Mouse (Mus musculus): ENCODE measurements around the gene Stat5a. TPM values are rescaled to one million over a fixed set of nuclear protein-coding genes. Genes with fewer than 3 reads are reported as not detected.

Stat5a gene
- polyA plus RNA-seq, 1 experiment: 3.4 TPM

DNA sequence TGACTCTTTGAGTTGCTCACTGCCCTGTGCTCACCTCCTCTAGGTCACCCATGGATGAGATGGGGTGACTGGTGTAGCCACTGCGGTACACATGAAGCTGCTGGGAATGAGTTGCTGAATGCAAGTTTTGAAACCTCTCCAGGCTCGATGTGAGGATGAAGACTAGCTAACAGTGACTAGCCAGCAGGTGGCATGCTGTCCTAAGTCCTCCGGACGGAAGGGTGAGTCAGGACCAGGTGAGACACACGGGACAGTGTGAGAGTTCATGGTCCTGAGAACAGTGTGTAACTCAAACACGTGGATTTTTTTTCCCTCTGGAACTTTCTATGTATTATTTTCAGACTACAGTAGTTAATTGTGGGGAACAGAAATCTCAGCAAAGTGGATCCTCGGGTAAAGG, 25.7 kb upstream of the Stat5a start:
- no peak for DNase-seq (ENCODE audit: extremely low spot score in 1 of 2, low spot score in 1 of 2)

DNA sequence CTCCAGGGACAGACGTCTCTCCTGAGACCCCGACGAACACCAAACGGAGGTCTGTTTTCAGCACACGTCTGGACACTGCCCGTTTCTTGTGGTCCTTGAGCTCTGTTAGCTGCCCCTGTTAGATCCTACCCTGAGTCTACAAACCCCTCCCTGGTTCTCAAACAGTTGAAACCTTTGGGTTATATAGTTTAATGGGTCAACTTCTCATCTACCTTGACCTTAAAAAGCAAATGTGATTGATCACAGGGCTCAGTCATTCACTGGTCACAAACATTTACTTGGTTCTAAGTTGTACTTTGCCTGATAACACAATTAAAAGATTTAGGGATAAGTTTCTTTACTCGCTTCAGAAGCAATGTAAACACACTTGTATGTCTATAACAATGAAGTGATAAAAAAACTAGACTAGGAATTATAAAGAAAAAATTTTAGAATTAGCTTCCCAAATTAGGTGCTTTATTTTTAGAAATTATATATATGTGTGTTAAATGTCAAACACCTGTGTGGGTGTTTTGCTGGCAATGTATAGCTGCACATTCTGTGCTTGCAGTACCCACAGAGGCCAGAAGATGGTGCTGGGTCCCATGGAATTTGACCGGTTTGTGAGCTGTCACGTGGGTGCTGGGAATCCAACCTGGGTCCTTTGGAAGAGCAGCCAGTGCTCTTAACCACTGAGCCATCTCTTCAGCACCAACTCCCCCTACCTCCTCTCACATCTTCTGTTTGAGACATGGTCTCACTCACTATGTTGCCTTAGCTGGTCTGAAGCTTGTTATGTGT, 22.0 kb upstream of the Stat5a start:
- DNase-seq (ENCODE audit: extremely low spot score in 1 of 2, low spot score in 1 of 2): no peak

DNA sequence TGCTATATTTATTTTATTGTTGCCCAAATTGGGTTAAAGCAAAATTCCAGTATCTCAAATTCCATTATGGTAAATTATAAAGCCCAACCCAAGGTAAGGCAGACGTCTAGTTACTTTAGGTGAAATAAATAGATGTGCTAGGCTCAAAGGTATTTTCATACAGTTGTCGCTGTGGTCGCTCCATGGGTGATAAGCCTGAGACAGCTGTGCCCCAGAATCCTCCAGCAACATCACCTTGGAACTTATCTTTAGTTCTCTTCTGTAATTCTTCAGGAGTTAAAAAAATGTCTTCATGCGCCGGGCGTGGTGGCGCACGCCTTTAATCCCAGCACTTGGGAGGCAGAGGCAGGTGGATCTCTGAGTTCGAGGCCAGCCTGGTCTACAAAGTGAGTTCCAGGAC, 20.3 kb upstream of the Stat5a start:
- no peak for DNase-seq (ENCODE audit: extremely low spot score in 1 of 2, low spot score in 1 of 2)

DNA sequence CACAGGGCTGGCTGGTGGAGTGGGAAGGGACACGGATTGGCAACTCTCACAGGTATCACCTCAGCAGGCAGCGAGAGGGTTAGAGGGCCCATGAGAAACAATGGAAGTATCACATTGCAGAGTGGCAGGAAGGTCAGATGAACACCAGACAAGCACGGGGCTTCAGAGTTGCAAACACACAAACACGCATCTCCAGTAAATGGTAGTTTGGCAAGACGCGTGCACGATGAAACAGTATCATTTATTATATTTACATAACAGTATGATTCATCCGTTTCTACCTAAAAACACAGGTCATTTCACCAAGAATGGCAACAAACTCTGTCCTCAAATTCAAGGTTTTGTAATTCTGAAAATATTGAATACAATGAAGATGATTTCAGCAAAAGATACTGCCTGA, 19.6 kb upstream of the Stat5a start:
- DNase-seq (ENCODE audit: extremely low spot score in 1 of 2, low spot score in 1 of 2): no peak

DNA sequence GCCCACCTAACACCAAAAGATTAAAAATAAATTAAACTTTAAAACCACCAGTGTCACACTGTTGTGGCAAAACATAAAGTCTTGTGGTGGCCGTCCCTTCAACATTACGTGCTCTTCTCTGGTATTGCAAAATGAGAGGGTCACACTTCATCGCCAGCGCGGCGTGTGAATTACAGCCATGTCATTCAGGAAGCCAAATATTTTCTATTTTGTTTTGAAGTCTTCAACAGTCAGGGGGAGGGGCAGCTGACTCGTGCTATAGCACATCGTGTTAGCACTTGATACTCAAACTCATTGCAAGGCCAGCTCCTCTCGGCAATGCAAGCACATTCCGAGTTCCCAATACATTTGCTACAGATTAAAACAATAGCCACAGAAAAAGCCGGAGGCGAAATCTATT, 18.3 kb upstream of the Stat5a start:
- no peak for DNase-seq (ENCODE audit: extremely low spot score in 1 of 2, low spot score in 1 of 2)

DNA sequence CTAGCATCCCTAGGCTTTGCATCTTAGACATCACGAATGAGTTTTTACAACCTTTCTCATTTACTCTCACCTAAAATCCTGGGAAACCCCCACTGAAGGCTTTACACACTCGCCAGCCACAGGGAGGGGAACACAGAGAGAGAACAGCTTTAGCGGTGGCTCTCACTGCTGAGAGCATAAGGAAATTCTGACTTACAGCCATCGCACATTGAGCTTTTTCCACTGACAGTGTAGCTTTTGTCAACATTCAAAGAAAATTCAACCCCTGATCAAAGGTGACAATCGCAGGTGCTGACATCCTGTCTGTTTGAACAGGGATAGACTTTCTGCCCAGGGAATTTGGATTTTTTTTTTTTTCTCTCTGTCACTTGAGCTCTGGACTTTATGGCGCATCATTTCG, 17.1 kb upstream of the Stat5a start:
- DNase-seq (ENCODE audit: extremely low spot score in 1 of 2, low spot score in 1 of 2): no peak

DNA sequence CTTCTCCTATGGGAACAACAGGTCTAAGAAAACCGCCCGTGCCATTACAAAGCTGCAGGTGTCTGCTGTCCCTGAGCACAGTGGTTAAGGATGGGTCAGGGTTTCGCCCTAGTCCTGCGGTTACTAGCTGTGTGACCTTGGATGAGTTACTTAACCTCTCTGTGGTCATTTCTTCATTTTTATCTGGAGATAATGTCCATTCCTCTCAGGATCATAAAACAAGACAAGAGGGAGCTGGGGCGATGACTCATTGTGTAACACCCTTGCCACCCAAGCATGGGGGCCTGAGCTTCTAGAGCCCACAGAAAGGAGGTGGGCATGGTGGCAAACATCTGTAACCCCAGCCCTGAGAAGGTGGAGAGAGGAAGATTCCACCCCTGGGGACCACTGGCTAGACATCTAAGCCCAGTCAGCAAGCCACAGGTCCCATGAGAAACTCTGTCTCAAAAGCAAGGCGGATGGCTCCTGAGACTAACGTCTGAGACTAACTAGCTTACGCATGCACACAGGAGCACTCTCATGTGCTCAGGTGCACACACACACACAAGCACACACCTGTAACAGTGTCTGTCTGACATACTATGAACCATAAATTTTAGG, 16.0 kb upstream of the Stat5a start:
- no peak for DNase-seq (ENCODE audit: extremely low spot score in 1 of 2, low spot score in 1 of 2)

DNA sequence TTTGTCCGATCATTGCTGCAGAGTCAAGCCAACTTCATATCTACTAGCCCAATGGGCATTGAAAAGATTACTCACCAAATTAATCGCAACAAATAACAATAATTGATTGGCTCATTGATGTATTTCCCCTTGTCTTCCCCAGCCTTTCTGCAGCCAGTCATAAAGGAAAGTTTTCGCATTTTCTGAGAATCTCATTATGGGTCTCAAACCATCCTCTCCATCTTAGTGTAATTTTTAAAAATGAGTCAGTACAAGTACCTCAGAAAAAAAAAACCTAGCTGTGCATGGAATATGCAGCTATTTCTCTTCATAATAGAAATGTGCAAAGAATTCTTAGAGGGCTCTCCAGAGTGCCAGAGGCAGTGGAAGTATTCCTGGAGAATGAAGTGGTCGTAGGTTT, 15.0 kb upstream of the Stat5a start:
- no peak for DNase-seq (ENCODE audit: extremely low spot score in 1 of 2, low spot score in 1 of 2)

DNA sequence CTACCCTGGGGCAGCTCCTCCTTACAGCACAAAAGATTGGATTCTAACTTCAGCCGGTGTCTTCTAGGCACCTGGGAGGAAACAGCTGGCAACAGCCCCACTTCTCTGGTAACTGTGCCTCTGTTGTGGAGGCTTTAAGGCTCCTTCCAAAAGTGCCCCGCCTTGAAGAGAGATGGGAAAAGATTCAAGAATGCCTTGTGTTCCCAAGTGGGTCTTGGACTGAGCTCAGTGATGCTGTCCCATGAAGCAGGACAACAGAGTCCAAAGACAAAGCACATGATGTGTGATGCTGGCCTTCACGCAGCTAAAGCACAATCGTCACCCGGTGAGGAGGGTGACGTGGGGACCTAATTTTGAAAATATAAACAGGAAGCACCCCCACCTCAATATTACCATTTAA, 13.4 kb upstream of the Stat5a start:
- no peak for DNase-seq (ENCODE audit: extremely low spot score in 1 of 2, low spot score in 1 of 2)

DNA sequence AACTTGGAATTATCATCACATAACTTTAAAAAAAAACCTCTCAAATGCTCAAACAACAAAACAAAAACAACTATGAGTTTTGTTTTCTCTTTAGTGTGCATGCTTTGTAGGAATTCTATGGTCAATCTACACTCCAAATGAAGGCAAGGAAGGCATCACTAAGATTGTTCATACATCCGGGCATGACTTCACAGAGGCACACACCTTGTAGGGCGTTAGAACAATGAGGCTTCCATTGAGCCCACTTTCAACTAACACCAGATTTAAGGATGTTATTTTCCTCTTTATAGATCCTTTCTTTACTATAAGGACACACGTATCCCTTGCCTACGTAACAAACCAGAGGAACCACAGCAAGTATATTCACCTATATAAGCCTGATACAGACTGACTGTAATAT, 11.6 kb upstream of the Stat5a start:
- DNase-seq (ENCODE audit: extremely low spot score in 1 of 2, low spot score in 1 of 2): no peak

DNA sequence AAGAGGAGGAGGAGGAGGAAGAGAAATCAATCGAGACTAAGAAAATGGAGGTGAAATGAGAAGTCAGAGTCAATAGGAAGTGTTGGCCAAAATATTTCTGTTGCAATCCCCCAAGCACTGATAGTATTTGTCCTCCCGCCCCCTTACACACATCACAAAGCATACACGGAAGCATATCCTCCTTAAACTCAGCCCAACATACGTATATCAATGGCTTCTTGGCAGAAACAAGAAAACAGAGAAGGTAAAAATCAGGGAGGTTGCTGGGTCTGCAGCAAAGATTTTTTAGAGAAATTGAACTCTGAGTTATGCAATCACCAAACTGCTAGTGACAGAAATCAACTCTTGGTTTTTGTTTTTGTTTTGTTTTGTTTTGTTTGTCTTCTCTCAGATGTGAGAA, 11.1 kb upstream of the Stat5a start:
- DNase-seq (ENCODE audit: extremely low spot score in 1 of 2, low spot score in 1 of 2): no peak

DNA sequence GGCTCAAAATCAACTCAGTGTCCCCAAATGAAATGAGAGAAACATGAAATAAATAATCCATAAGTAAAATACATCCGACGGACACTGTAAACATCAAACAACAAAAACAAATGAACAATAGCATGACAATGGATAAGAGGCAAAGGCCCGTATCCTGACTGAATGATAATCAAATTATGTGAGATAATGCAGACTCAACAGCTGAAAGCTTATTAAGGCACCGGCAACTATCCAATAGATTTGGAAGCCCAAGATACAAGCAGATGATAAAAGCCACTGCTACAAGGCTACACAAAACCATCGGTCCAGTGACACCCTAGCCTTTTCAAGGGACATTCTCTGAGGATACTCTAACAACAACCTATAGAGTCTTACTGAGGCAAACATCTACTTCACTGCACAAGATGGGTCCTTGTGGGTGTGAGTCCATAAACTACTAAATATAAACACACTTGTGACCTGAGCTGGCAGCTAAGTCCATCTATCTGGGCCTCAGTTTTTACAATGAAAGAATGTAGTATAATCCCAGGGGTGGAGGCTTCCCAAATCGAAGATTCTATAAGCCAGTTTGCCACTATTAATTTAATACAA, 10.3 kb upstream of the Stat5a start:
- DNase-seq (ENCODE audit: extremely low spot score in 1 of 2, low spot score in 1 of 2): no peak

DNA sequence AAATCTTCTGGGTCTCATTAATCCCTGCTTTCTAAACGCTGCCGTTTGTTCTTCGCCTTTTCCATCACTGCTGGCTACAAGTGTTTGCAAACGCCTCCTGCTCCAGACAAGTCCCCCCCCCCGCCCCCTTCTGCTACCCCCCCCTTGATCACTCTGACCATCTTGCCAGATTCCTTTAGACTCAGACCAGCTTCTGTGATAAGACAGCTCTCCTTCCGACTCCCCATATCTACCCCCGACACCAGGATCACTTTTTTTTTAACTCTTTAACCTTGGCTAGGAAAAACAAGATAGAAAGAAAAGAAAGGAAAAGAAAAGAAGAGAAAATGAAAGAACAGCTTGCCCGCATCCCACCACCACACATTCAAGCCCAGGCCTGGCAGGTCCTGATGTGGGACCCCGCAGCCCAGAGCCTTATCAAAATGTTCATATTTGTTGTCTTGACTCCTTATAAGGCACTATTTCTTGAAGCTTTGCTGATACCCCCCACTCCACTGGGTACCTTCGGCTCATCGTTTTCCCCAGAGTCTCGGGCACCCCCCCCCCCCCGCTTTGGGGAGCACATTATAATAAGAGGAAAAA, 9.6 kb upstream of the Stat5a start:
- no peak for DNase-seq (ENCODE audit: extremely low spot score in 1 of 2, low spot score in 1 of 2)

DNA sequence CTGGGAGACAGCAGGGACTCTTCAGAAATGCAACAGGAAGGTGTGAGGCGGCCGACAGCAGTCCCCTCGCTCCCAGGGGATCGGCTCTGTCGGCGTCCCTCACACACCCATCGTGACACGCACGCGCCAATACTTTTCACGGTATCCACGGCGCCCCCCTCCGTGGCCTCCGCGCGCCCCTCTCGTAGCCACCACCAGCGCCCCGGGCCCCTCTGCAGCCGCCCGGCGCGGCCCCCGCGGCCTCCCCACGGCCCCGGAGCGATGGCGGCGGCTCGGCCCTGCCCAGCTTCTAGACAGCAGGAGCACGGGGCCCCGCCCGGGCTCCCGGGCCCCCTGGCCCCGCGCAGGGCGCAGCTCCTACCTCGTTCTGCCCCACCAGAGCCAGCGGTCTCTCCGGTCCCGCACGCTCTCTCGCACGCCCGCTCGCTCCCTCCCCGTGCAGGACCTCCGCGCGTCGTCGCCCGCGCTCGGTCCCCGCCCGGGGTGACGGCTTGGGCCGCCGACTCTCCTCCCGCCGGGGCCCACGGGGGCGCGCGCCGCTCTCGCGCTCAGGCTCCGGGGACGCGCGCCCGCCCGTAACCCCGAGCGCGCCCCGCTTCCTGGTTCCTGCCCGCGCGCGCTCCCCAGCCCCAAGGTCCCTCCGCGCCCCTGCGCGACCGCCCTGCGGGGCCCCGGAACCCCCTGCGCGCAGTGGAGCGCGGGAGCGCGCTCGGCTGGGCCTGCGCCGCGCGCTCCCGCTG, 8.9 kb upstream of the Stat5a start, which contains the start of gene Stat5b:
TSS of gene Stat5b (minus strand) at position 687 of the 740 bp plus-strand sequence.
- DNase-seq (ENCODE audit: extremely low spot score in 1 of 2, low spot score in 1 of 2): peak in 1 of 2 experiments; percentile 56

DNA sequence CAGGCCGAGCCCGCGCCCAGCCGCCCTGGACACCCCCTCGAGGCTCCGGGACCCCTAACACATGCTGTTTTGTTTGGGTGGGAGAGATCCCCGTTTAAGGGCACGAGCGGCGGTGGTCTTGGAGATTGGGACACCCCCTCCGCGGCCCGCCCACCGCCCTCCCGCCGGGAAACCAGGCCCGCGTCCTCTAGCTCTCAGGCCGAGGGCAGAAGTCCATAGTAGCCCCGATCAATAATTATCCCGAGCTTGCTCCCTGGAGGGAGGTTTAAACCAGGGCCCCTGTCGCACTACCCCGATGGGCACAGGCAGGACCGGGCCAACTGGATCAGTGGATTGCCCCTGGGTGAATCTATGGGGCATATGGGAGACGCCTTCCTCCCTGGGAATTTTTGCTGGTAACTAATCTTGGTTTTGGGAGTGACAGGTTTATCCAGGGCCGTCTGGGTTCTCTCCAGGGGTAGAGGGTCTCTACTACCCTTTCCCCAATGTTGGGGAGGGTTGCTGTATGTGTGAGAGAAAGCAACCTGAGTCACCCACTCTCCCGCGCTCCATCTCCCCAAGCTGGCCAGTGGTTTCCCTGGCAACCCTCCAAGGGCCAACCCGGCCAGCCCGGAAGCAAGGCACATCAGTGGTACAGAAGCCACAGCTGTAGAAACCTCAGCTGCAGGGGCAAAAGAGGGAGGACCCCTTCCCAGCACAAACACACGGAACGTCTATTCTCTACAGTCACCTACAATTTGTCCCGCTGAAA, 8.2 kb upstream of the Stat5a start:
- peak in 1 of 2 experiments; percentile 27 for DNase-seq (ENCODE audit: extremely low spot score in 1 of 2, low spot score in 1 of 2)

DNA sequence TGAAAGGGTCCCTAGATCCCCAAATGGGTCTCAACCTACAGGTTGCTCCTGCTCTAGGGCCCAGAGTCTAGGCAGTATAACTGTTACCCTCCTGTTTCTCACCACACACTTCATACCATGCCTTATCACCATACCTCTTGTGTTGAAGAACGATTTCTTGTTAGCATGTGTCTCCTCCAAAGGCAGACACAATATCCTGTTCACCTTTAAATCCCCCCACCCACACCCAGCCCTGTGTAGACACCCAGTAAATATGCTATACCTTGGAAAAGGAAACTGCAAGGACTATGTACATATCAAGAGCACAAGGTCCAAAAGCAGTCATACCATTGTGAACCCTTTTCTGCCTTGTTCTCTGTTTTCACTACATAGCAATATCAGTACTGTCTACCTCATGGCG, 7.1 kb upstream of the Stat5a start:
- DNase-seq (ENCODE audit: extremely low spot score in 1 of 2, low spot score in 1 of 2): no peak

DNA sequence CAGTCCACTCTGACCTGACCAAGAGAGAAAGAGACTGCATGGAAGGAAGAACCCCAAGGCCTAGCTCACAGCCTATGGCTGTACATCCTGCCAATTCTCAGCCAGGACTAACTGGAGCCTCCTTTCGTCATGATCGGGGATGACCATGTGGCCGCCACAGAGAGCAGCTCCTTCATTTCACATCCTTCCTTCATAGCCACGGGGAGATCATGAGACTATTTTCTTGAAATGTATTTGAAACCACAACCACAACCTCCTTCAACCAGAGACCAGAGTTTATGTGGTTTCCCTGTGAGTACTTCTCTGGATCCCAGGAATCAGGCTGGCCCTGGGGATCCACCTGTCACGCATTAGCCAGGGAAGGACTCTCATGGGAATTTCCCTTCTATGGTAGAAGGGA, 6.1 kb upstream of the Stat5a start:
- DNase-seq (ENCODE audit: extremely low spot score in 1 of 2, low spot score in 1 of 2): no peak

DNA sequence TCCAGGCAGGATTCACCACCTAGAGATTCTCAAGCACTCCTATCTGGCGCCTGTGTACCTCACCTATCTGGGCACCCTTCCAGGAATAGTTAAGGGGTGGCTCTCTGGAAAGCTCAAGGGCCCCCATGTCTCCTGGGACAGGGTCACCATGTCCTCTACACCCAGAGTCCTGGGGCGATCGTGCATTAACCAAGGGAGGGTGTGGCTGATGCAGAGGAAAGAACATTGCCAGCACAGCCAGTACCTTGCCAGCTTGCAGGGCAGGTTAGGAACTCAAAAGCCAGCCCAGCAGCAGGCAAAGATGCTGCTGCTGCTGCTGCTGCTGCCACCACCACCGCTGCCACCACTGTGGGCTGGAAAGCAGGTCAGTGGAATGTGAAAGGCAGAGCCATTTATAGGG, 4.9 kb upstream of the Stat5a start:
- DNase-seq (ENCODE audit: extremely low spot score in 1 of 2, low spot score in 1 of 2): no peak

DNA sequence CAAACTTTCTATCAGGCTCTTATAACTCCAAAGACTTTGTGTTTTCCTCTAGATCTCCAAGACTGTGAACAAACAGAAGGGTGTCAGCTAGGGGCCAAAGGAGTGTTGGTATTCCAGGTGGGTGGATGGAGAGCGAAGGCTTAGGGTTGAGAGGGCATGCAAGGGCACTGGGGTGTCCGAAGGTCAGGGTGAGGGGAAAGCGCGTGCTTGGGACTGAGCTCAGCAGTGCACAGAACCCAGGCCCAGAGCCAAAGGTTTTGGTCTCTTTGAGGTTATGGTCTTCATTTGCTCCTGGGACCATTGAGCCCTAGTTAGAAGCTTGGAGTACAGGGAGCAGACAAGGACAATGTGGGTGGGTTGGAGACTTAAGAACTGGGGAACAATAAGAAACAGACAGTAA, 4.0 kb upstream of the Stat5a start:
- DNase-seq (ENCODE audit: extremely low spot score in 1 of 2, low spot score in 1 of 2): no peak

DNA sequence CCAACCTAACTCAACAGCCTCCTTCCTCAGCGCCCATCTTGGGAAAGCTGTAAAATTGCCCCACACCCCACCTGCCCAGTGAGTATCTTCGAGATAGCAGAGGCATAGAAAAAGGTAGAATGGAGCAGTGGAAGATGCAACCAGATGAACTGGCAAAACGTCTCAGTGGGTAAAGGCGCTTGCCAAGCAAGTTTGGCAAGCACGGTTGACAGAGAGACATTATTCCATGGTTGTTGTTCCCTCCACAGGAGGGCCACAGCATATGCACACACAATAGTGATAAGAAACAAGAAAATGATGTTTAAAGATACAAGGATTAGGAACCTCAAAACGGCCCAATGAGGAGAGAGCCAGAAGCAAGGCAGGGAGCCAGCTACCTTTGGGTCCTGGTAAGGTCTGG, 1.2 kb upstream of the Stat5a start:
- no peak for DNase-seq (ENCODE audit: extremely low spot score in 1 of 2, low spot score in 1 of 2)
